Mouse (Mus musculus) liver, embryonic 14.5 days (tissue): ENCODE data around the gene Atg101. TPM values are rescaled to one million over a fixed set of nuclear protein-coding genes. Genes with fewer than 3 reads are reported as not detected.

Source experiments
- ATAC-seq: fragments of 200-750 bp; cut with Nextera tagmentation; 2 replicates; pipeline ENCODE4 v1.8.0; 2017; ENCODE audit warnings: moderate number of reproducible peaks, mild to moderate bottlenecking, moderate library complexity; ENCODE audit not compliant: insufficient read depth
- DNase-seq, 3 experiments: peaks; one replicate each; pipeline ENCODE4 v3.0.0-alpha.2; 2012 to 2013; ENCODE audit warnings: low read depth in 3 of 3, low spot score in 3 of 3
- H3K27ac ChIP-seq: fragments of 300-500 bp; sonication (generic); 2 replicates; pipeline ENCODE4 v1.5.1; 2014; ENCODE audit warnings: moderate library complexity, mild to moderate bottlenecking, control low read depth, inconsistent platforms
- H3K27me3 ChIP-seq: fragments of 300-500 bp; sonication (generic); 2 replicates; pipeline ENCODE4 v1.6.1; 2014; ENCODE audit warnings: mild to moderate bottlenecking, low read length, moderate library complexity; ENCODE audit not compliant: control insufficient read depth, insufficient read depth
- H3K36me3 ChIP-seq: fragments of 300-500 bp; sonication (generic); replicated peaks from 2 replicates; pipeline ENCODE4 v1.6.1; 2014; ENCODE audit warnings: low read depth; ENCODE audit not compliant: control insufficient read depth, insufficient read depth
- H3K4me1 ChIP-seq, 2 experiments: fragments of 200-500 bp in 1 of 2; fragments of 300-500 bp in 1 of 2; sonication (generic) in 1 of 2; replicated peaks; 2 replicates each; pipeline ENCODE4 v1.6.1; 2012 to 2014; ENCODE audit warnings: antibody characterized with exemption in 1 of 2, inconsistent platforms in 1 of 2, low read length in 1 of 2; ENCODE audit not compliant: control insufficient read depth in 2 of 2, insufficient read depth in 2 of 2
- H3K4me2 ChIP-seq: fragments of 300-500 bp; sonication (generic); 2 replicates; pipeline ENCODE4 v1.6.1; 2014; ENCODE audit warnings: low read depth, mild to moderate bottlenecking, control low read depth, moderate library complexity
- H3K4me3 ChIP-seq, 2 experiments: fragments of 200-500 bp in 1 of 2; fragments of 300-500 bp in 1 of 2; sonication (generic) in 1 of 2; 2 replicates each; pipeline ENCODE4 v1.5.1; 2012 to 2014; ENCODE audit warnings: low read depth in 2 of 2, low read length in 2 of 2, mild to moderate bottlenecking in 2 of 2, control low read depth in 1 of 2, inconsistent platforms in 1 of 2, moderate library complexity in 1 of 2; ENCODE audit not compliant: insufficient read depth in 1 of 2
- H3K9ac ChIP-seq: fragments of 300-500 bp; sonication (generic); replicated peaks from 2 replicates; pipeline ENCODE4 v1.6.1; 2014; ENCODE audit warnings: mild to moderate bottlenecking, control low read depth, moderate library complexity
- H3K9me3 ChIP-seq: fragments of 300-500 bp; sonication (generic); 2 replicates; pipeline ENCODE4 v1.6.1; 2016; ENCODE audit warnings: low read length, mixed read lengths; ENCODE audit not compliant: control insufficient read depth
- CTCF ChIP-seq: IDR thresholded peaks from 2 replicates; pipeline ENCODE4 v1.5.1; 2016; ENCODE audit warnings: antibody characterized with exemption, low read depth, control low read depth
- EP300 ChIP-seq: IDR thresholded peaks from 2 replicates; pipeline ENCODE4 v1.6.1; 2016; ENCODE audit warnings: antibody characterized with exemption, low read depth
- WGBS: fragments of 180-500 bp; shearing (Covaris S2); extraction: QIAGEN DNeasy Blood & Tissue Kit; methylation state at CpG from one replicate; pipeline ENCODE4 v1.1.7; 2014; ENCODE audit not compliant: insufficient replicate concordance; 5-methylcytosine and 5-hydroxymethylcytosine counted together
- polyA plus RNA-seq, 2 experiments: library from polyadenylated mRNA; depleted of rRNA in 1 of 2; stranded (reverse) in 1 of 2; unstranded in 1 of 2; fragments of >200 nt; fragmentation: Nextera tagmentation in 1 of 2; extraction: Ambion mirVana in 1 of 2; gene quantifications; 2 replicates each; pipeline versions ENCODE4 v1.2.1 to v1.2.3; 2012 to 2014

The Atg101 gene
- polyA plus RNA-seq, 2 experiments = 17.2 to 23.7 TPM

- no peaks in the 10 kb centered on the region; the same call in 1 of the 2 replicates for H3K27me3 ChIP-seq
- no peak overlapping the region for H3K9ac ChIP-seq
- DNase-seq (no peak), ATAC-seq (no peak)
- no peak for TF ChIP-seq EP300
- no peak for TF ChIP-seq CTCF
- no peaks in the 10 kb centered on the region for H3K4me1 ChIP-seq
- no peak overlapping the region for H3K27ac ChIP-seq
- H3K4me3 ChIP-seq = no peak overlapping the region
- H3K4me2 ChIP-seq = no peak overlapping the region
- WGBS = 47% methylated on average over 3 of the region's 3 CpGs
- H3K9me3 ChIP-seq = no peaks in the 10 kb centered on the region
- no peaks in the 10 kb centered on the region for H3K36me3 ChIP-seq
Observed at GRCm38 (mm10) chr15:101328876-101329563, 44.9 kb downstream of the Atg101 start.

DNA sequence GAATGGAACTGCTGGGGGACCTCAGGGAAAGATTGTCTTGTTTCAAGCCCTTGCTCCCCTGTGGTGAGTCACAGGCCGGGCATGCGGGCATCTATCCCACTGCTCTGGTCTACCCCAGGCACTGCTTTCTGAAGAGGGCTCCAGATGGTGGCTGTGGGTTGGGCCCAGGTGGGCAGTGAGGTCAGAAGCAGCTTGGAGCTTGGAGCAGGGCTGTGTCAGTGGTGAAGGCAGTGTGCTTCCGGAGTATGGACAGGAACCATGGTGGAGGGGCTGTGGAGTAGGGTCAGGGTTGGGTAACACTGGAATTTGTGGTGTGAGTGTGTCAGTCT, 45.5 kb downstream of the Atg101 start:
- TF ChIP-seq CTCF (no peak), EP300 (no peak)
- ATAC-seq (no peak), DNase-seq (no peak)
- H3K4me3 ChIP-seq = no peak overlapping the region
- H3K27ac ChIP-seq = no peak overlapping the region
- H3K4me2 ChIP-seq = no peak overlapping the region
- H3K36me3 ChIP-seq = no peaks in the 10 kb centered on the region
- WGBS = 55% methylated on average over 3 of the region's 3 CpGs
- no peaks in the 10 kb centered on the region for H3K4me1 ChIP-seq
- no peaks in the 10 kb centered on the region for H3K9me3 ChIP-seq
- no peak overlapping the region for H3K9ac ChIP-seq
- no peaks in the 10 kb centered on the region; the same call in 1 of the 2 replicates for H3K27me3 ChIP-seq

DNA sequence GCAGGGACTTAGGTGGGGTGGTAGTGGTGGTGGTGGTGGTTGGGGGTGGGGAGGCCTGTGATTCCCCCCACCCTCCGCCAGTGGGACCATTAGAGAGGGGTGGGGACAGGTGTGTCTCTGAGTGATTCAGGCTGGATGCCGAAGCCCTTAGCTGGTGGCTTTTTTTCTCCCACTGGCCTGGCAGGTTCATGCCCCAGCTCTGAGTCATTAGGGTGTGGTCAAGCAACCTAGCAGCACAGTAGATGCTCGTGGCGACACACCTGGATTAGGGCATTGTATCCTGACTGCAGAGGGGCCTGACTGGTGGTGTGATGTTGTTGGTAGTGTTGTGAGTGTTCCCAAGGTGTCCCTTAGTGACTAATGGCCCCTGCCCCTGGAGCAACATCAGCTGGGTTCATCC, 47.0 kb downstream of the Atg101 start:
- Histone ChIP-seq H3K27ac (no peak overlapping the region), H3K36me3 (no peaks in the 10 kb centered on the region), H3K4me3 (no peak overlapping the region), H3K27me3 (no peaks in the 10 kb centered on the region; the same call in 1 of the 2 replicates), H3K9me3 (no peaks in the 10 kb centered on the region), H3K4me2 (no peak overlapping the region), H3K9ac (no peak overlapping the region), H3K4me1 (no peaks in the 10 kb centered on the region)
- DNase-seq (no peak), ATAC-seq (no peak)
- 57% methylated on average over 4 of the region's 4 CpGs for WGBS
- no peak for TF ChIP-seq EP300
- TF ChIP-seq CTCF = no peak

- H3K36me3 ChIP-seq = no peaks in the 10 kb centered on the region
- WGBS = 38% methylated on average over 4 of the region's 4 CpGs
- no peak for ATAC-seq
- no peak for DNase-seq
- no peaks in the 10 kb centered on the region; the same call in 1 of the 2 replicates for H3K27me3 ChIP-seq
- H3K4me1 ChIP-seq = peaks cover 0 to 2% of the 10 kb centered on the region in 2 experiments; a peak in 1 of 4 replicates
- H3K27ac ChIP-seq = no peak overlapping the region
- H3K9ac ChIP-seq = no peak overlapping the region
- H3K9me3 ChIP-seq = no peaks in the 10 kb centered on the region
- TF ChIP-seq EP300 (no peak), CTCF (no peak)
- H3K4me3 ChIP-seq = no peak overlapping the region
- no peak overlapping the region for H3K4me2 ChIP-seq
Observed at GRCm38 (mm10) chr15:101332370-101332769, 48.3 kb downstream of the Atg101 start.

GRCm38 (mm10) chr15:101333165-101333564, 49.1 kb downstream of the Atg101 start:
- ATAC-seq (no peak), DNase-seq (no peak)
- Histone ChIP-seq H3K27me3 (no peaks in the 10 kb centered on the region; the same call in 1 of the 2 replicates), H3K27ac (no peak overlapping the region), H3K36me3 (no peaks in the 10 kb centered on the region), H3K9me3 (no peaks in the 10 kb centered on the region), H3K4me2 (no peak overlapping the region), H3K4me1 (peaks cover 0 to 2% of the 10 kb centered on the region in 2 experiments; a peak in 2 of 4 replicates), H3K9ac (no peak overlapping the region), H3K4me3 (no peak overlapping the region)
- WGBS = 11% methylated on average over 1 of the region's 1 CpGs
- TF ChIP-seq EP300 = no peak
- TF ChIP-seq CTCF = no peak
